Mouse (Mus musculus): ENCODE data around the gene Trim14. TPM values are rescaled to one million over a fixed set of nuclear protein-coding genes. Genes with fewer than 3 reads are reported as not detected.

Trim14 gene
- polyA plus RNA-seq, 1 experiment from 2014 or later, result 0.85 TPM

- no peak overlapping the region for H3K4me3 ChIP-seq (ENCODE audit: low read length)
- ATAC-seq, result no peak
- H3K4me2 ChIP-seq (ENCODE audit: low read length), result no peak overlapping the region
- WGBS, result 80% methylated on average over 10 of the region's 10 CpGs
- no peak overlapping the region for H3K9ac ChIP-seq (ENCODE audit: low read depth, low read length)
- no peaks in the 10 kb centered on the region for H3K4me1 ChIP-seq (ENCODE audit: control insufficient read depth, insufficient read depth, low read depth, low read length)
- no peaks in the 10 kb centered on the region for H3K9me3 ChIP-seq (ENCODE audit: control insufficient read depth, low read length)
- no peaks in the 10 kb centered on the region for H3K27me3 ChIP-seq (replicated peaks; ENCODE audit: control insufficient read depth, insufficient read depth, low read length)
- no peaks in the 10 kb centered on the region for H3K36me3 ChIP-seq (ENCODE audit: control insufficient read depth, insufficient read depth, low read length)
- H3K27ac ChIP-seq (ENCODE audit: low read depth, low read length), result no peak overlapping the region
Observed at GRCm38 (mm10) chr4:46554295-46555069, 18.5 kb upstream of the Trim14 start.

- H3K4me2 ChIP-seq (ENCODE audit: low read length), result no peak overlapping the region
- no peak overlapping the region for H3K4me3 ChIP-seq (ENCODE audit: low read length)
- H3K27me3 ChIP-seq (replicated peaks; ENCODE audit: control insufficient read depth, insufficient read depth, low read length), result no peaks in the 10 kb centered on the region
- no peaks in the 10 kb centered on the region for H3K36me3 ChIP-seq (ENCODE audit: control insufficient read depth, insufficient read depth, low read length)
- ATAC-seq, result no peak
- H3K4me1 ChIP-seq (ENCODE audit: control insufficient read depth, insufficient read depth, low read depth, low read length), result no peaks in the 10 kb centered on the region
- 50% methylated on average over 1 of the region's 1 CpGs for WGBS
- no peaks in the 10 kb centered on the region for H3K9me3 ChIP-seq (ENCODE audit: control insufficient read depth, low read length)
- no peak overlapping the region for H3K27ac ChIP-seq (ENCODE audit: low read depth, low read length)
- H3K9ac ChIP-seq (ENCODE audit: low read depth, low read length), result no peak overlapping the region
Observed at GRCm38 (mm10) chr4:46553864-46554263, 17.9 kb upstream of the Trim14 start.

GRCm38 (mm10) chr4:46550406-46550805 lies 14.5 kb upstream of the Trim14 start:
- H3K27me3 ChIP-seq (replicated peaks; ENCODE audit: control insufficient read depth, insufficient read depth, low read length), result no peaks in the 10 kb centered on the region
- no peak overlapping the region for H3K27ac ChIP-seq (ENCODE audit: low read depth, low read length)
- peaks cover 5% of the 10 kb centered on the region; the same call in 1 of the 2 replicates for H3K36me3 ChIP-seq (ENCODE audit: control insufficient read depth, insufficient read depth, low read length)
- H3K4me2 ChIP-seq (ENCODE audit: low read length), result no peak overlapping the region
- H3K9ac ChIP-seq (ENCODE audit: low read depth, low read length), result no peak overlapping the region
- H3K9me3 ChIP-seq (ENCODE audit: control insufficient read depth, low read length), result no peaks in the 10 kb centered on the region
- no peaks in the 10 kb centered on the region for H3K4me1 ChIP-seq (ENCODE audit: control insufficient read depth, insufficient read depth, low read depth, low read length)
- no peak for ATAC-seq
- WGBS, result 55% methylated on average over 8 of the region's 8 CpGs
- no peak overlapping the region for H3K4me3 ChIP-seq (ENCODE audit: low read length)

DNA sequence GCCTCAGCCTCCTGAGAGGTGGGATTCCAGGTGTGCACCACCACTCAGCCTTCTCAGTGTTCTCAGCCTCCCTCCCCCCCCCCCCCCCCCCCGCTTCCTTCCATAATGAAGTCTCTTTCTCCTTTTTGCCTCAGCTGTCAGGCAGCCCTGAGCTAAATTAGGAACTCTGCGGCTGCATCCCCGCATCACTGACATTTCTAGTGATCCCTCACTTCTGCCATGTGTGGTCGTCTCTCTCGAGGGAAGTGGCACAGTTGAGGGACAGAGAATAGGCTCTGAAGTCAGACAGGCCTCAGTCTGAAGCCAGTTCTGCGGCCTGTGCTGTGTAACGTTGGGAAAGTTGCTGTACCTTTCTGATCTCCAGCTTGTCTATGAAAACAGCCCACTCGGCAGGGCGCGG lies 14.0 kb upstream of the Trim14 start:
- H3K4me2 ChIP-seq (ENCODE audit: low read length), result no peak overlapping the region
- no peak overlapping the region for H3K27ac ChIP-seq (ENCODE audit: low read depth, low read length)
- H3K4me3 ChIP-seq (ENCODE audit: low read length), result no peak overlapping the region
- H3K9me3 ChIP-seq (ENCODE audit: control insufficient read depth, low read length), result no peaks in the 10 kb centered on the region
- H3K9ac ChIP-seq (ENCODE audit: low read depth, low read length), result no peak overlapping the region
- no peaks in the 10 kb centered on the region for H3K4me1 ChIP-seq (ENCODE audit: control insufficient read depth, insufficient read depth, low read depth, low read length)
- H3K27me3 ChIP-seq (replicated peaks; ENCODE audit: control insufficient read depth, insufficient read depth, low read length), result no peaks in the 10 kb centered on the region
- peaks cover 5% of the 10 kb centered on the region; the same call in 1 of the 2 replicates for H3K36me3 ChIP-seq (ENCODE audit: control insufficient read depth, insufficient read depth, low read length)
- 79% methylated on average over 9 of the region's 10 CpGs for WGBS
- ATAC-seq, result no peak

GRCm38 (mm10) chr4:46546709-46547108 lies 10.8 kb upstream of the Trim14 start:
- H3K27ac ChIP-seq (ENCODE audit: low read depth, low read length), result no peak overlapping the region
- no peak overlapping the region for H3K9ac ChIP-seq (ENCODE audit: low read depth, low read length)
- H3K4me3 ChIP-seq (ENCODE audit: low read length), result no peak overlapping the region
- 24% methylated on average over 6 of the region's 6 CpGs for WGBS
- ATAC-seq, result no peak
- no peak overlapping the region for H3K4me2 ChIP-seq (ENCODE audit: low read length)
- no peaks in the 10 kb centered on the region for H3K9me3 ChIP-seq (ENCODE audit: control insufficient read depth, low read length)
- H3K4me1 ChIP-seq (ENCODE audit: control insufficient read depth, insufficient read depth, low read depth, low read length), result no peaks in the 10 kb centered on the region
- no peaks in the 10 kb centered on the region for H3K27me3 ChIP-seq (replicated peaks; ENCODE audit: control insufficient read depth, insufficient read depth, low read length)
- peaks cover 5% of the 10 kb centered on the region; the same call in 1 of the 2 replicates for H3K36me3 ChIP-seq (ENCODE audit: control insufficient read depth, insufficient read depth, low read length)

GRCm38 (mm10) chr4:46545498-46545897 lies 9.6 kb upstream of the Trim14 start:
- no peak overlapping the region for H3K27ac ChIP-seq (ENCODE audit: low read depth, low read length)
- H3K27me3 ChIP-seq (replicated peaks; ENCODE audit: control insufficient read depth, insufficient read depth, low read length), result no peaks in the 10 kb centered on the region
- no peak for ATAC-seq
- 15% methylated on average over 9 of the region's 9 CpGs for WGBS
- H3K4me3 ChIP-seq (ENCODE audit: low read length), result no peak overlapping the region
- no peaks in the 10 kb centered on the region for H3K4me1 ChIP-seq (ENCODE audit: control insufficient read depth, insufficient read depth, low read depth, low read length)
- no peak overlapping the region for H3K4me2 ChIP-seq (ENCODE audit: low read length)
- H3K36me3 ChIP-seq (ENCODE audit: control insufficient read depth, insufficient read depth, low read length), result peaks cover 5% of the 10 kb centered on the region; the same call in 1 of the 2 replicates
- no peaks in the 10 kb centered on the region for H3K9me3 ChIP-seq (ENCODE audit: control insufficient read depth, low read length)
- H3K9ac ChIP-seq (ENCODE audit: low read depth, low read length), result no peak overlapping the region

DNA sequence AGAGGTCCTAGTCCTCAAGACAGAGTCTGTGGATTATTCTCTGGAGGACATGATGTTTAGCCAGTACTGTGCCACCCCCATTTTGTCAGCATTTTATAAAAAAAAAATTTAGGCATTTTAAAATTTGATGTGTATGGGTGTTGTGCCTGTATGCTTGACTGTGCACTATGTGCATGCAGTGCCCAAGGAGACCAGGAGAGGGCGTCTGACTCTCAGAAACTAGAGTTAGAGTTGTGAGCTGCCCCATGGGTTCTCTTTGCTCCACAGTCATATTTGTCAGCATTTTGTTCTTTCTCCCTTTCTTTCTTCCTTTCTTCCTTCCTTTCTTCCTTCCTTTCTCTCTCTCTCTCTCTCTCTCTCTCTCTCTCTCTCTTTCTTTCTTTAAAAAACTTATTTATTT lies 8.4 kb upstream of the Trim14 start:
- Histone ChIP-seq H3K27ac (ENCODE audit: low read depth, low read length) (no peak overlapping the region), H3K9me3 (ENCODE audit: control insufficient read depth, low read length) (no peaks in the 10 kb centered on the region), H3K4me2 (ENCODE audit: low read length) (no peak overlapping the region), H3K9ac (ENCODE audit: low read depth, low read length) (no peak overlapping the region), H3K36me3 (ENCODE audit: control insufficient read depth, insufficient read depth, low read length) (peaks cover 5% of the 10 kb centered on the region; the same call in 1 of the 2 replicates), H3K4me1 (ENCODE audit: control insufficient read depth, insufficient read depth, low read depth, low read length) (no peaks in the 10 kb centered on the region), H3K27me3 (replicated peaks; ENCODE audit: control insufficient read depth, insufficient read depth, low read length) (no peaks in the 10 kb centered on the region), H3K4me3 (ENCODE audit: low read length) (no peak overlapping the region)
- WGBS, result 36% methylated on average over 1 of the region's 1 CpGs
- no peak for ATAC-seq

GRCm38 (mm10) chr4:46543366-46544050 lies 7.6 kb upstream of the Trim14 start:
- no peak for ATAC-seq
- 93% methylated on average over 13 of the region's 13 CpGs for WGBS

GRCm38 (mm10) chr4:46541707-46542106 lies 5.8 kb upstream of the Trim14 start:
- no peak overlapping the region for H3K4me2 ChIP-seq (ENCODE audit: low read length)
- no peaks in the 10 kb centered on the region for H3K4me1 ChIP-seq (ENCODE audit: control insufficient read depth, insufficient read depth, low read depth, low read length)
- 0 out of 2 replicates have a peak, but pooled peaks cover 4% of the 10 kb centered on the region for H3K27me3 ChIP-seq (replicated peaks; ENCODE audit: control insufficient read depth, insufficient read depth, low read length)
- H3K9ac ChIP-seq (ENCODE audit: low read depth, low read length), result no peak overlapping the region
- no peak for ATAC-seq
- no peak overlapping the region for H3K4me3 ChIP-seq (ENCODE audit: low read length)
- H3K9me3 ChIP-seq (ENCODE audit: control insufficient read depth, low read length), result no peaks in the 10 kb centered on the region
- H3K36me3 ChIP-seq (ENCODE audit: control insufficient read depth, insufficient read depth, low read length), result no peaks in the 10 kb centered on the region
- WGBS, result 44% methylated on average over 9 of the region's 9 CpGs
- no peak overlapping the region for H3K27ac ChIP-seq (ENCODE audit: low read depth, low read length)

More at GRCm38 (mm10) chr4:46543366-46544050, 7.6 kb upstream of the Trim14 start:
- H3K27me3 ChIP-seq (replicated peaks; ENCODE audit: control insufficient read depth, insufficient read depth, low read length), result 0 out of 2 replicates have a peak, but pooled peaks cover 4% of the 10 kb centered on the region
- H3K4me3 ChIP-seq (ENCODE audit: low read length), result no peak overlapping the region
- H3K4me1 ChIP-seq (ENCODE audit: control insufficient read depth, insufficient read depth, low read depth, low read length), result no peaks in the 10 kb centered on the region
- H3K9ac ChIP-seq (ENCODE audit: low read depth, low read length), result no peak overlapping the region
- peaks cover 5% of the 10 kb centered on the region; the same call in 1 of the 2 replicates for H3K36me3 ChIP-seq (ENCODE audit: control insufficient read depth, insufficient read depth, low read length)
- H3K27ac ChIP-seq (ENCODE audit: low read depth, low read length), result no peak overlapping the region
- H3K9me3 ChIP-seq (ENCODE audit: control insufficient read depth, low read length), result no peaks in the 10 kb centered on the region
- no peak overlapping the region for H3K4me2 ChIP-seq (ENCODE audit: low read length)

Measured in hindbrain, embryonic 16.5 days (tissue).